Mouse (Mus musculus) heart, postnatal 25 days (tissue): ENCODE data around the gene Hbb-bt. TPM values are rescaled to one million over a fixed set of nuclear protein-coding genes. Genes with fewer than 3 reads are reported as not detected.
"Not testable (repeated sequence)": the region's sequence is repeated elsewhere in the genome, so short reads cannot be mapped to it uniquely, and the experiment has no call there.

ENCODE experiments used
- DNase-seq: peaks from one replicate; pipeline ENCODE4 v3.0.0; 2022; ENCODE audit warnings: low spot score
- intact Hi-C: fragments of 180-260 bp; cut with DNase I; formaldehyde crosslinking; loops from one replicate; pipeline ENCODE4 v1.15.1; 2025
- total RNA-seq, 2 experiments: library from RNA; stranded (reverse); gene quantifications; 2 replicates each; pipeline ENCODE4 v1.2.3; 2021

Hbb-bt gene
- total RNA-seq, result 1,000 to 10,000 TPM; 1,406 to 3,005 TPM

- DNase-seq, result no peak
- intact Hi-C loops, result no loop called here
Measured at GRCm38 (mm10) chr7:103813766-103814165, at the start of gene Hbb-bt. Hbb-bt (minus strand) TSS chr7:103813996.

- intact Hi-C loops, result no loop called here
- no peak for DNase-seq
Measured at GRCm38 (mm10) chr7:103861531-103861930, 47.7 kb upstream of the Hbb-bt start.

GRCm38 (mm10) chr7:103860855-103861254, 47.1 kb upstream of the Hbb-bt start:
- DNase-seq, result peak; percentile 7
- intact Hi-C loops, result no loop called here

GRCm38 (mm10) chr7:103859076-103859475, 45.3 kb upstream of the Hbb-bt start:
- DNase-seq, result no peak
- intact Hi-C loops, result no loop called here

- intact Hi-C loops, result no loop called here
- DNase-seq, result no peak
Measured at GRCm38 (mm10) chr7:103854669-103855068, 40.9 kb upstream of the Hbb-bt start.

GRCm38 (mm10) chr7:103853090-103853489, 39.3 kb upstream of the Hbb-bt start, which contains the start of gene Hbb-y:
Hbb-y (minus strand) TSS chr7:103853216.
- DNase-seq, result no peak
- intact Hi-C loops, result no loop called here

- no peak for DNase-seq
- intact Hi-C loops, result no loop called here
Measured at GRCm38 (mm10) chr7:103844525-103845325, 30.9 kb upstream of the Hbb-bt start.

GRCm38 (mm10) chr7:103843034-103843433, 29.2 kb upstream of the Hbb-bt start, which contains the start of gene Hbb-bh1:
Hbb-bh1 (minus strand) TSS chr7:103843164.
- intact Hi-C loops, result no loop called here

GRCm38 (mm10) chr7:103840268-103840667, 26.5 kb upstream of the Hbb-bt start, which contains the start of gene Hbb-bh2:
Hbb-bh2 (minus strand) TSS chr7:103840520.
- intact Hi-C loops, result no loop called here
- DNase-seq, result no peak

More at GRCm38 (mm10) chr7:103843034-103843433, 29.2 kb upstream of the Hbb-bt start, which contains the start of gene Hbb-bh1:
- no peak for DNase-seq

- intact Hi-C loops, result no loop called here
- no peak for DNase-seq
Measured at GRCm38 (mm10) chr7:103827808-103828207, 14.0 kb upstream of the Hbb-bt start, which contains the start of gene Hbb-bs. Hbb-bs (minus strand) TSS chr7:103828096.

- DNase-seq, intact Hi-C loops: not testable (repeated sequence)
Measured at GRCm38 (mm10) chr7:103827139-103827538, 13.3 kb upstream of the Hbb-bt start.

- intact Hi-C loops, result no loop called here
- no peak for DNase-seq
Measured at GRCm38 (mm10) chr7:103826255-103826887, 12.6 kb upstream of the Hbb-bt start.

- DNase-seq, result no peak
- intact Hi-C loops, result no loop called here
Measured at GRCm38 (mm10) chr7:103825536-103826254, 11.9 kb upstream of the Hbb-bt start.

- no peak for DNase-seq
- intact Hi-C loops, result no loop called here
Measured at GRCm38 (mm10) chr7:103824597-103824996, 10.8 kb upstream of the Hbb-bt start.

- intact Hi-C loops, DNase-seq: not testable (repeated sequence)
Measured at GRCm38 (mm10) chr7:103815085-103815484, 1.3 kb upstream of the Hbb-bt start.

- DNase-seq, intact Hi-C loops: not testable (repeated sequence)
Measured at GRCm38 (mm10) chr7:103813152-103813551, 644 bp downstream of the Hbb-bt start.

GRCm38 (mm10) chr7:103812174-103812573, 1.6 kb downstream of the Hbb-bt start:
- intact Hi-C loops, result no loop called here
- no peak for DNase-seq

- intact Hi-C loops, result no loop called here
- DNase-seq, result no peak
Measured at GRCm38 (mm10) chr7:103811223-103811845, 2.5 kb downstream of the Hbb-bt start.

GRCm38 (mm10) chr7:103810746-103811145, 3.0 kb downstream of the Hbb-bt start:
- intact Hi-C loops, result no loop called here
- DNase-seq, result no peak

- intact Hi-C loops, result no loop called here
- no peak for DNase-seq
Measured at GRCm38 (mm10) chr7:103810296-103810695, 3.5 kb downstream of the Hbb-bt start.
